Mouse (Mus musculus): ENCODE measurements at regions not wholly inside any gene's neighbourhood (a gene's known extent, or its start where the extent isn't known, plus 50 kb on each side); places are given as distances from the start of the nearest gene placed in this dataset.

- no peak for ATAC-seq (ENCODE audit: low FRiP score, low TSS enrichment)
- H3K4me1 ChIP-seq (ENCODE audit: insufficient read depth, low read length), result peaks cover 15% of the 10 kb centered on the region
- no peaks in the 10 kb centered on the region for H3K36me3 ChIP-seq (ENCODE audit: insufficient read depth, low read length)
- no peaks in the 10 kb centered on the region for H3K9me3 ChIP-seq (ENCODE audit: low read length)
- no peak overlapping the region for H3K27ac ChIP-seq (ENCODE audit: low read length)
- 58% methylated on average over 8 of the region's 8 CpGs for WGBS
- H3K27me3 ChIP-seq (ENCODE audit: insufficient read depth, low read length), result no peaks in the 10 kb centered on the region
- no peak overlapping the region for H3K4me3 ChIP-seq (ENCODE audit: low read length)
- H3K4me2 ChIP-seq (replicated peaks; ENCODE audit: low read depth, low read length), result no peak overlapping the region
- H3K9ac ChIP-seq (replicated peaks; ENCODE audit: low read length), result no peak overlapping the region
Measured at GRCm38 (mm10) chr1:60823006-60823665, 63.7 kb upstream of the Ctla4 start.

DNA sequence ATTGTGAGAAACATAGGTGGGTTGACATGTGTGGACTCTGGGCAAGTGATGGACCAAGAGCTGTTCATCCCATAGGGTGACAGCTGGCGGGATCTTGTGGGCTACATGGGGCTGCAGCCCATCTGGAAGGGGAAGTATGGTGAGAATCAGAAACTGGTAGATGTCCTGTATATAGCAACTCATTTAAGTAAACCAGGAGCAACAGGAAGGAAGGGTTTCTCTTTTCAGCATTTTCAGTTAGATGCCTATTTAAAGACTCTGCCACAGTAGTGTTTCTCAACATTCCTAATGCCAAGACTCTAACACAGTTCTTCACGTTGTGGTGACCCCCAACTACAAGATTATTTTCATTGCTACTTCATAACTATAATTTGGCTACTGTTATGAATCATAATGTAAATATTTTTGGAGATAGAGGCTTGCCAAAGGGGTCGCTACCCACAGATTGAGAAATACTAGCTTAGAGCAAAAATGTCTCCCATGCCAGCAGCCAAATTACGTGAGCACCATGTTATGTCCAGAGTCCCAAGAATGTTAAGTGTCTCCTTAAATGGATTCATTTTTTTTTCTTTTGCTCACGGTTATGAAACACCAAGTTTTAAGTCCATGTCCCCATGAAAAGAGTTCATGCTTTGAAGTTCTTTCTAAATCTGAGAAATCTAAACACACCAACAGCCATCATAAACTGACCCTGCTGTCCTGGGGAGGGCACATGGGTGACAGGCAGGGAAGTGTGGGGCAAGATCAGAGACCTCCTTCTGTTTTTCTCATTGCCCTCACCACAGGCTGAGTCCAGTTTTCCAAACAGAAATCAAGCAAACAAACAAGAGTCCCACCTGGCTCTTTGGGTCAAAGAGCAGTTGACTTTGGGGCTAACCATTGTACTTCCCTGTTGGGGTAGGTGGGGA, 62.3 kb upstream of the Ctla4 start:
- H3K9me3 ChIP-seq (ENCODE audit: low read length), result no peaks in the 10 kb centered on the region
- peak overlapping the region; percentile 84 for H3K27ac ChIP-seq (ENCODE audit: low read length)
- H3K9ac ChIP-seq (replicated peaks; ENCODE audit: low read length), result no peak overlapping the region
- H3K4me3 ChIP-seq (ENCODE audit: low read length), result no peak overlapping the region
- peaks cover 15% of the 10 kb centered on the region for H3K4me1 ChIP-seq (ENCODE audit: insufficient read depth, low read length)
- ATAC-seq (ENCODE audit: low FRiP score, low TSS enrichment), result no peak
- H3K4me2 ChIP-seq (replicated peaks; ENCODE audit: low read depth, low read length), result no peak overlapping the region
- H3K36me3 ChIP-seq (ENCODE audit: insufficient read depth, low read length), result no peaks in the 10 kb centered on the region
- H3K27me3 ChIP-seq (ENCODE audit: insufficient read depth, low read length), result no peaks in the 10 kb centered on the region
- 77% methylated on average over 5 of the region's 5 CpGs for WGBS

DNA sequence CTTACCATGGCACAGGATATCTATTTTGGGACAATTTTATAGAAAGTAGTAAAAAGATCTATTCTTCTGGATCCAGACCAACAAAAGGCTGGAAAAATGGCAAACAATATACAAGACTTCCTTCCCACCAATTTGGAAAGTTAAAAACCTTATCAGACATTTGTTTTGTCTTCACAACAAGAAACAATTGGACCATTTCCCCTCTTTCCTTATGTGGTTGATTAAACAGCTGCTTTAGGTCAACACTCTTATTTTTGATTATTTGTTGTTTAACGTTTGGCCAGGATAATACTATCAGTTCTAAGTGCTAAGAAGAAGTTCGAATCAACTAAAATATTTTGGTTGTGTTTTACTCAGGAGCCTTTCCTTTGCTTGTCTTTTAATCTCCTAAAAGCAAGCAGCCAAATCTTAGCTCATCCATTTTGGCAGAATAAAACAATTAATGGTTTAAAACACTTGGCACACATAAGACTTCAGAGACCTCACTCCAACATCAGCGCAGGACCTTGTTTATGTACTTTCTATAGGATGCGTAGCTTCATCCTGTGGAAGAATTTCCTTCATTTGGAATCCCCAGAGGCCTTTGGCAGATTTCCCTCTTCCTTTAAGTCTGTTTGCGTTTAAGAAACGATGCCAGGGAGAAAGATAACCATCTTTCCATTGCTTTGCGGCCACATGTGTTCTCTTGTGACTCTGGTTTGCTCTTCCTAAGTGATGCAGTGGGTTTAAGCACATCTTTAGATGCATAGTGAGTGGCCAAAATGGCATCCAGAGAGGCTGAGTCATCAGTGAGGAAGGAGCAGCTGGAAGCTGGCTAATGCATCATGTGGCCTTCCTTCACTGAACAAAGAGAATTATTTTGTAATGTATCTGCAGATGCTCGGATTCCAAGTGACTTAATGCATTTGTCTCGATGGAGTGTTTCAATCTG, 61.3 kb upstream of the Ctla4 start:
- Histone ChIP-seq H3K4me3 (ENCODE audit: low read length) (no peak overlapping the region), H3K36me3 (ENCODE audit: insufficient read depth, low read length) (no peaks in the 10 kb centered on the region), H3K27me3 (ENCODE audit: insufficient read depth, low read length) (no peaks in the 10 kb centered on the region), H3K4me2 (replicated peaks; ENCODE audit: low read depth, low read length) (no peak overlapping the region), H3K9ac (replicated peaks; ENCODE audit: low read length) (no peak overlapping the region), H3K9me3 (ENCODE audit: low read length) (no peaks in the 10 kb centered on the region), H3K27ac (ENCODE audit: low read length) (peak overlapping the region; percentile 84), H3K4me1 (ENCODE audit: insufficient read depth, low read length) (peaks cover 15% of the 10 kb centered on the region)
- WGBS, result 53% methylated on average over 9 of the region's 9 CpGs
- ATAC-seq (ENCODE audit: low FRiP score, low TSS enrichment), result 0 out of 2 replicates have a peak, but pooled peaks have one; percentile 61

GRCm38 (mm10) chr1:60826981-60827380, 59.8 kb upstream of the Ctla4 start:
- H3K27ac ChIP-seq (ENCODE audit: low read length), result no peak overlapping the region
- no peak overlapping the region for H3K4me2 ChIP-seq (replicated peaks; ENCODE audit: low read depth, low read length)
- no peaks in the 10 kb centered on the region for H3K9me3 ChIP-seq (ENCODE audit: low read length)
- no peak for ATAC-seq (ENCODE audit: low FRiP score, low TSS enrichment)
- H3K36me3 ChIP-seq (ENCODE audit: insufficient read depth, low read length), result no peaks in the 10 kb centered on the region
- peaks cover 15% of the 10 kb centered on the region for H3K4me1 ChIP-seq (ENCODE audit: insufficient read depth, low read length)
- H3K4me3 ChIP-seq (ENCODE audit: low read length), result no peak overlapping the region
- H3K27me3 ChIP-seq (ENCODE audit: insufficient read depth, low read length), result no peaks in the 10 kb centered on the region
- H3K9ac ChIP-seq (replicated peaks; ENCODE audit: low read length), result no peak overlapping the region

DNA sequence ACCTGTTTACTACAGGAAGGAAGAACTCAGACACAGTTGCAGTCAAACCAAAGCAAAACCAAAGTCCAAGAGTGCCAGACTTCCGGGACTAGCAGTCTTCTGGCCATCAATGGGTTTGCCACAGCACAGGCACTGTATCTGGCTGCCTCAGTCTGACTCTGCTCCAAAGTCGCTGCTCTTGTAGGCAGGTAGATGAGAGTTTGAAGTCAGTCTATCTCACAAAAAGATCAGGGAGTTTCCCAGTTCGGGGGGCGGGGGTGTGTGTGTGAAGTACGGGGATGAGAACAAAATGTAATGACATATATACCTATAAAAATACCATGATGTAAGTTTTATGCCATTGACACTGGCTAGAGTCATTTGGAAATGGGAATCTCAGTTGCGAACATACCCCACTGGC, 58.6 kb upstream of the Ctla4 start:
- WGBS, result 87% methylated on average over 6 of the region's 6 CpGs
- ATAC-seq (ENCODE audit: low FRiP score, low TSS enrichment), result no peak
- H3K9me3 ChIP-seq (ENCODE audit: low read length), result no peaks in the 10 kb centered on the region

DNA sequence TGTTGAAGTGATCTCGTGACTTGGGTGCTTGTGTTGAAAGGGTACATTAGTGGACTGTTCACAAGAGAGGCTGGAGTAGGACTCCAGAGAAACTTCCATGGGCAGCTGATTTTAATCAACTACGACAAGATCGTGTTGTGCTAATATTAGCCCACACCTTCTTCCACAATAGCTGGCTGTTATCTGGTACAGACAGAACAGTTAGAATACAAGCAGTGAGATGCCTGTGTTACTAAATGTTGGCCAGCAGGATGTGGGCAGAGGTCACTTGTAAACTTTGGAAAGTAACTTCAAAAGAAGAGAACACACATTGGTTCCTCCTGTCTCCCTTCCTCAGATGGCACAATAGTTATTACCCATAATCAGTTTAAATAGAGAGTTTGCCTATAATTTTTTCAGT, 57.0 kb upstream of the Ctla4 start:
- no peak overlapping the region for H3K9ac ChIP-seq (replicated peaks; ENCODE audit: low read length)
- no peak overlapping the region for H3K4me2 ChIP-seq (replicated peaks; ENCODE audit: low read depth, low read length)
- 86% methylated on average over 3 of the region's 3 CpGs for WGBS
- H3K36me3 ChIP-seq (ENCODE audit: insufficient read depth, low read length), result no peaks in the 10 kb centered on the region
- ATAC-seq (ENCODE audit: low FRiP score, low TSS enrichment), result no peak
- H3K4me3 ChIP-seq (ENCODE audit: low read length), result no peak overlapping the region
- H3K4me1 ChIP-seq (ENCODE audit: insufficient read depth, low read length), result peaks cover 7% of the 10 kb centered on the region
- no peaks in the 10 kb centered on the region for H3K27me3 ChIP-seq (ENCODE audit: insufficient read depth, low read length)
- H3K9me3 ChIP-seq (ENCODE audit: low read length), result no peaks in the 10 kb centered on the region
- no peak overlapping the region for H3K27ac ChIP-seq (ENCODE audit: low read length)

More for the DNA sequence above, 58.6 kb upstream of the Ctla4 start:
- no peak overlapping the region for H3K4me2 ChIP-seq (replicated peaks; ENCODE audit: low read depth, low read length)
- no peak overlapping the region for H3K9ac ChIP-seq (replicated peaks; ENCODE audit: low read length)
- H3K27ac ChIP-seq (ENCODE audit: low read length), result no peak overlapping the region
- no peak overlapping the region for H3K4me3 ChIP-seq (ENCODE audit: low read length)
- peaks cover 15% of the 10 kb centered on the region for H3K4me1 ChIP-seq (ENCODE audit: insufficient read depth, low read length)
- no peaks in the 10 kb centered on the region for H3K27me3 ChIP-seq (ENCODE audit: insufficient read depth, low read length)
- H3K36me3 ChIP-seq (ENCODE audit: insufficient read depth, low read length), result no peaks in the 10 kb centered on the region

GRCm38 (mm10) chr1:60833668-60834067, 53.1 kb upstream of the Ctla4 start:
- H3K27ac ChIP-seq (ENCODE audit: low read length), result no peak overlapping the region
- H3K36me3 ChIP-seq (ENCODE audit: insufficient read depth, low read length), result no peaks in the 10 kb centered on the region
- no peak overlapping the region for H3K4me2 ChIP-seq (replicated peaks; ENCODE audit: low read depth, low read length)
- 57% methylated on average over 2 of the region's 2 CpGs for WGBS
- H3K9me3 ChIP-seq (ENCODE audit: low read length), result no peaks in the 10 kb centered on the region
- no peaks in the 10 kb centered on the region for H3K27me3 ChIP-seq (ENCODE audit: insufficient read depth, low read length)
- H3K4me3 ChIP-seq (ENCODE audit: low read length), result no peak overlapping the region
- no peaks in the 10 kb centered on the region for H3K4me1 ChIP-seq (ENCODE audit: insufficient read depth, low read length)
- no peak for ATAC-seq (ENCODE audit: low FRiP score, low TSS enrichment)
- H3K9ac ChIP-seq (replicated peaks; ENCODE audit: low read length), result no peak overlapping the region
